Mouse (Mus musculus): ENCODE data around the gene Pex5l.

DNA sequence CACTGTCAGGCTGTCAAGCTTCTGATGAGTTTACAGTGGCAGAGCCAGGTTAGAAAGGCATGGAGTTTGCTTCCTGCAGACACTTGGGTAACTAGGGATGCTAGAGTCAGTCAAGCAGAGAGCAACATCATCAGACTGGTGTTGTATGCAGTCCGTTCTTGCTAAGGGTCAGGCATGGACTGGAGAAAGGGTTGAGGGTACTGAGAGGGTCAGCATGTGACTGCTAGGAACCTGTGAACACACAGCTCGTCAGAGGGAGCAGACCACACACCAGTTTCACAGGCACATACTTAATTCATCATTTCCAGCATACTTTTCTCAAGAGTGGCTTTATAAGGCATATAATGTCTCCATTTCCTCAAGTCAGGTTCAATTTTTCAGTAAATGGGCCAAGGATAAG lies 53.6 kb downstream of the Pex5l start:
- TF ChIP-seq SMC3 (IDR thresholded peaks at IDR 0.05; ENCODE audit: low read depth, low read length) (no peak), ZNF384 (IDR thresholded peaks at IDR 0.05; ENCODE audit: low read depth, low read length) (no peak), POLR2A (IDR thresholded peaks at IDR 0.05; ENCODE audit: low read depth, low read length) (no peak), ZC3H11A (IDR thresholded peaks at IDR 0.05; ENCODE audit: low read depth, low read length) (no peak), MAFK (IDR thresholded peaks at IDR 0.05; ENCODE audit: insufficient replicate concordance, low read length) (no peak), POLR2AphosphoS2 (IDR thresholded peaks at IDR 0.05; ENCODE audit: low read depth, low read length) (no peak)

Measured in CH12.LX (cell line).